Mouse (Mus musculus) hindbrain, embryonic 13.5 days (tissue): ENCODE data around the gene Lce3e. TPM values are rescaled to one million over a fixed set of nuclear protein-coding genes. Genes with fewer than 3 reads are reported as not detected.
A peak's percentile ranks its signal among the peaks of the same experiment; 100 is the strongest.

Source experiments
- ATAC-seq: fragments of 200-750 bp; cut with Nextera tagmentation; 2 replicates; pipeline ENCODE4 v1.8.0; 2017; ENCODE audit warnings: moderate TSS enrichment; ENCODE audit not compliant: low FRiP score
- H3K27ac ChIP-seq: fragments of 300-500 bp; sonication (generic); 2 replicates; pipeline ENCODE4 v1.5.1; 2015; ENCODE audit warnings: inconsistent platforms, mild to moderate bottlenecking, moderate library complexity
- H3K27me3 ChIP-seq: fragments of 300-500 bp; sonication (generic); 2 replicates; pipeline ENCODE4 v1.6.1; 2015; ENCODE audit warnings: mild to moderate bottlenecking, inconsistent platforms
- H3K36me3 ChIP-seq: fragments of 300-500 bp; sonication (generic); 2 replicates; pipeline ENCODE4 v1.6.1; 2015; ENCODE audit warnings: mild to moderate bottlenecking, inconsistent platforms
- H3K4me1 ChIP-seq: fragments of 300-500 bp; sonication (generic); replicated peaks from 2 replicates; pipeline ENCODE4 v1.6.1; 2015; ENCODE audit warnings: inconsistent platforms
- H3K4me2 ChIP-seq: fragments of 300-500 bp; sonication (generic); 2 replicates; pipeline ENCODE4 v1.6.1; 2015; ENCODE audit warnings: inconsistent platforms, mild to moderate bottlenecking, moderate library complexity
- H3K4me3 ChIP-seq: fragments of 300-500 bp; sonication (generic); 2 replicates; pipeline ENCODE4 v1.5.1; 2015; ENCODE audit warnings: mild to moderate bottlenecking, inconsistent platforms
- H3K9ac ChIP-seq: fragments of 300-500 bp; sonication (generic); 2 replicates; pipeline ENCODE4 v1.6.1; 2015; ENCODE audit warnings: mild to moderate bottlenecking, inconsistent platforms
- H3K9me3 ChIP-seq: fragments of 300-500 bp; sonication (generic); 2 replicates; pipeline ENCODE4 v1.6.1; 2016; ENCODE audit warnings: inconsistent platforms
- WGBS: fragments of 180-500 bp; shearing (Covaris S2); methylation state at CpG from one replicate; pipeline ENCODE4 v1.1.7; 2015; 5-methylcytosine and 5-hydroxymethylcytosine counted together
- polyA plus RNA-seq: library from polyadenylated mRNA; unstranded; fragments of >200 nt; fragmentation: Nextera tagmentation; extraction: Ambion mirVana; gene quantifications from 2 replicates; pipeline ENCODE4 v1.2.1, GENCODE M21; 2015

Gene Lce3e
- not detected in 2 replicates for polyA plus RNA-seq

DNA sequence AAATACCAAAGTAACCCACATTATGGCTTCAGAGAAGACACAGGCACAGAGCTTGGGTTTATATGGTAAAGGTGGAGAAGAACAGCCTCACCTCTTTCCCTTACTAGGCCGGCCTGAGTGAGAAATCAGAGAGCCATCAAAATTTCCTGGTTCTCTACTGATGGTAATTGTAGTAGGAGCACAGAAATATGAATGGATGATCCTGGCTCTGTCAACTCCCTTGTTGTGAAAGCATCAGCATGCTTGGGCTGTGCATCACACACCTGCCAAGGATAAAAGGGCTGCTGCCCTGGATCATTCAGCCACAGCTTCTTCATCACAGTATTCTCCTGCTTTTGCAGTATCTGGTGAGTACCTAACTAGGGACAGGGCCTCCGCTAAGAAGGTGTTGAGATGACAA lies at the start of gene Lce3e:
Gene Lce3e, plus strand, starts transcription at position 301 of the 400 bp plus-strand sequence.
- ATAC-seq: no peak
- H3K36me3 ChIP-seq: no peaks in the 10 kb centered on the region
- H3K27ac ChIP-seq: no peak within 1 kb of the TSS
- 90% methylated on average over 2 of the region's 2 CpGs for WGBS
- H3K4me1 ChIP-seq: no peaks in the 10 kb centered on the region
- no peaks in the 10 kb centered on the region for H3K9me3 ChIP-seq
- no peaks in the 10 kb centered on the region for H3K27me3 ChIP-seq
- no peak within 1 kb of the TSS for H3K4me2 ChIP-seq
- no peak within 1 kb of the TSS for H3K9ac ChIP-seq
- H3K4me3 ChIP-seq: no peak within 1 kb of the TSS

- Histone ChIP-seq H3K4me2 (no peak overlapping the region), H3K4me3 (no peak overlapping the region)
- WGBS: 66% methylated on average over 4 of the region's 4 CpGs
Observed at GRCm38 (mm10) chr3:92920364-92920763, 46.5 kb upstream of the Lce3e start.

GRCm38 (mm10) chr3:92926130-92926529 lies 40.7 kb upstream of the Lce3e start, which contains the start of gene Lce3a:
Gene Lce3a, minus strand, starts transcription at chr3:92926230.
- Histone ChIP-seq H3K4me2 (no peak within 1 kb of the TSS), H3K9ac (no peak within 1 kb of the TSS), H3K4me1 (no peaks in the 10 kb centered on the region), H3K27me3 (no peaks in the 10 kb centered on the region), H3K27ac (no peak within 1 kb of the TSS), H3K36me3 (no peaks in the 10 kb centered on the region), H3K4me3 (no peak within 1 kb of the TSS), H3K9me3 (no peaks in the 10 kb centered on the region)
- 72% methylated on average over 2 of the region's 2 CpGs for WGBS
- no peak for ATAC-seq

More at GRCm38 (mm10) chr3:92920364-92920763, 46.5 kb upstream of the Lce3e start:
- H3K27me3 ChIP-seq: no peaks in the 10 kb centered on the region
- H3K4me1 ChIP-seq: no peaks in the 10 kb centered on the region
- H3K9ac ChIP-seq: no peak overlapping the region
- H3K27ac ChIP-seq: no peak overlapping the region
- ATAC-seq: no peak
- H3K36me3 ChIP-seq: no peaks in the 10 kb centered on the region
- H3K9me3 ChIP-seq: no peaks in the 10 kb centered on the region

- no peaks in the 10 kb centered on the region for H3K27me3 ChIP-seq
- H3K9me3 ChIP-seq: no peaks in the 10 kb centered on the region
- H3K36me3 ChIP-seq: no peaks in the 10 kb centered on the region
- no peaks in the 10 kb centered on the region for H3K4me1 ChIP-seq
- no peak within 1 kb of the TSS for H3K4me3 ChIP-seq
- H3K27ac ChIP-seq: no peak within 1 kb of the TSS
- no peak for ATAC-seq
- no peak within 1 kb of the TSS for H3K4me2 ChIP-seq
- 58% methylated on average over 2 of the region's 2 CpGs for WGBS
- no peak within 1 kb of the TSS for H3K9ac ChIP-seq
Observed at GRCm38 (mm10) chr3:92932679-92933078, 34.2 kb upstream of the Lce3e start, which contains the start of gene Lce3b. Gene Lce3b, plus strand, starts transcription at chr3:92932979.

DNA sequence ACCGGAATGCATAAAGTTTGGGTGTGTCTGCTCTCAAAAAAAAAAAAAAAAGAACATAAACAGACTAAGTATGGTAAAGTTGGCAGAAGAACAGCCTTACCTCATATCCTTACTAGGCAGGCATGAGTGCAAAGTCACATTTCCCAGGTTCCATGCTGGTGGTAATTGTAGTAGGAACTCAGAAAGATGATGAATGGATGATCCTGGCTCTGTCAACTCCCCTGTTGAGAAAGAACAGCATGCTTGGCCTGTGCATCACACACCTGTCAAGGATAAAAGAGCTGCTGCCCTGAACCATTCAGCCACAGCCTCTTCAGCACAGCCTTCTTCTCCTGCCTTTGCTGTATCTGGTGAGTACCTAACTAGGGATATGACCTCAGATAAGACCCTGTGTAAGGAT lies 22.7 kb upstream of the Lce3e start, which contains the start of gene Lce3c:
Gene Lce3c, plus strand, starts transcription at position 301 of the 400 bp plus-strand sequence.
- no peak within 1 kb of the TSS for H3K9ac ChIP-seq
- H3K4me2 ChIP-seq: no peak within 1 kb of the TSS
- no peaks in the 10 kb centered on the region for H3K9me3 ChIP-seq
- 97% methylated on average over 1 of the region's 1 CpGs for WGBS
- H3K4me3 ChIP-seq: no peak within 1 kb of the TSS
- no peak for ATAC-seq
- no peak within 1 kb of the TSS for H3K27ac ChIP-seq
- no peaks in the 10 kb centered on the region for H3K4me1 ChIP-seq
- no peaks in the 10 kb centered on the region for H3K36me3 ChIP-seq
- no peaks in the 10 kb centered on the region for H3K27me3 ChIP-seq

DNA sequence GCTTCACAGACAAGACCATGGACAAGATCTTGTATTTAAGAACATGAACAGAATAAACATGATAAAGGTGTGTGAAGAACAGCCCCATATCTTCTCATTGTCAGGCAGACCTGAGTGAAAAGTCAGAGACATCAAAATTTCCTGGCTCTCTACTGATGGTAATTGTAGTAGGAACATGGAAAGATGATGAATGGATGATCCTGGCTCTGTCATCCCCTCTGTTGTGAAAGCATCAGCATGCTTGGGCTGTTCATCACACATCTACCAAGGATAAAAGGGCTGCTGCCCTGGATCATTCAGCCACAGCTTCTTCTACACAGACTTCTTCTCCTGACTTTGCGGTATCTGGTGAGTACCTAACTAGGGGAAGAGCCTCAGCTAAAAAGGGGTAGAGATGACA lies 9.8 kb upstream of the Lce3e start, which contains the start of gene Lce3d:
Gene Lce3d, plus strand, starts transcription at position 301 of the 400 bp plus-strand sequence.
- H3K4me2 ChIP-seq: no peak within 1 kb of the TSS
- no peaks in the 10 kb centered on the region for H3K36me3 ChIP-seq
- ATAC-seq: no peak
- no peaks in the 10 kb centered on the region for H3K27me3 ChIP-seq
- no peak within 1 kb of the TSS for H3K9ac ChIP-seq
- WGBS: 97% methylated on average over 1 of the region's 1 CpGs
- no peak within 1 kb of the TSS for H3K4me3 ChIP-seq
- no peak within 1 kb of the TSS for H3K27ac ChIP-seq
- no peaks in the 10 kb centered on the region for H3K4me1 ChIP-seq
- H3K9me3 ChIP-seq: no peaks in the 10 kb centered on the region

DNA sequence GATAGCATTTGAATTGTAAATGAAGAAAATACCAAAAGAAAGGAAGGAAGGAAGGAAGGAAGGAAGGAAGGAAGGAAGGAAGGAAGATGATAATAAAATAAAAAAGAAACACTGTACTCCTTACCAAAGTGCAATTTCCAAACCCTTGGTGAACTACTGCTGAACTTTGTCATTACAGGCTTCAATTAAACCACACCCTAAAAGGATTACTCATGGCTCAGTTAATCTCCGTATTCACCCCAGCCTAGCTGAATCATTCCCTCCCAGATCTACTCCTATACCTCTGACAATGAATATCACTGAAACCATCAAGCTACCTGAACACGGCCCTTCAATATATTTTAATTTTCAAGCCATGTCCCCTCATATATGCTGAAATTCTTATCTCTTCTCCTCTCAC lies 11.6 kb downstream of the Lce3e start:
- no peak overlapping the region for H3K9ac ChIP-seq
- H3K4me3 ChIP-seq: no peak overlapping the region
- no peaks in the 10 kb centered on the region for H3K27me3 ChIP-seq
- no peak for ATAC-seq
- H3K27ac ChIP-seq: no peak overlapping the region
- WGBS: 85% methylated on average over 2 of the region's 2 CpGs
- H3K9me3 ChIP-seq: no peaks in the 10 kb centered on the region
- H3K36me3 ChIP-seq: no peaks in the 10 kb centered on the region
- no peak overlapping the region for H3K4me2 ChIP-seq
- no peaks in the 10 kb centered on the region for H3K4me1 ChIP-seq

DNA sequence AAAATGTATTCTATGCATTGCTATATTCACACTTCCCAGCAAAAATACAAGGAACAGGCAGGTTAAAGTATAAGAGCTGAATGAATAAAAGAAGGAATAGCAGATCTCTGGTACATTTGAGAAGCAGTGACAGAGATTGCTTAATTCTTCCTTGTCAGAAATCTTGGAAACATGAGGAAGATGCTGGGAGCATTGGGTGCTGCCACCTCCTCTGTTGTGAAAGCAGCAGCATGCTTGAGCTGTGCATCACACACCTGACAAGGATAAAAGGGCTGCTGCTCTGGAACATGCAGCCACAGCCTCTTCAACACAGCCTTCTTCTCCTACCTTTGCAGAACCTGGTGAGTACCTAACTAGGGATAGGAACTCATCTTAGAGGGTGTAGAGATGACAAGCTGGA lies 25.1 kb downstream of the Lce3e start, which contains the start of gene Lce3f:
Gene Lce3f, plus strand, starts transcription at position 301 of the 400 bp plus-strand sequence.
- H3K4me3 ChIP-seq: no peak within 1 kb of the TSS
- H3K36me3 ChIP-seq: no peaks in the 10 kb centered on the region
- no peak within 1 kb of the TSS for H3K27ac ChIP-seq
- ATAC-seq: no peak
- H3K4me1 ChIP-seq: no peaks in the 10 kb centered on the region
- H3K9ac ChIP-seq: no peak within 1 kb of the TSS
- H3K9me3 ChIP-seq: no peaks in the 10 kb centered on the region
- H3K4me2 ChIP-seq: no peak within 1 kb of the TSS
- no peaks in the 10 kb centered on the region for H3K27me3 ChIP-seq

GRCm38 (mm10) chr3:92998691-92999090 lies 31.8 kb downstream of the Lce3e start:
- WGBS: 5% methylated on average over 7 of the region's 7 CpGs
- no peak overlapping the region for H3K4me2 ChIP-seq
- H3K9ac ChIP-seq: no peak overlapping the region
- no peak overlapping the region for H3K27ac ChIP-seq
- no peaks in the 10 kb centered on the region for H3K36me3 ChIP-seq
- 0 out of 2 replicates have a peak, but pooled peaks cover 3% of the 10 kb centered on the region for H3K4me1 ChIP-seq
- H3K4me3 ChIP-seq: no peak overlapping the region
- ATAC-seq: peak; percentile 94
- H3K27me3 ChIP-seq: no peaks in the 10 kb centered on the region
- H3K9me3 ChIP-seq: no peaks in the 10 kb centered on the region

- H3K4me1 ChIP-seq: 0 out of 2 replicates have a peak, but pooled peaks cover 3% of the 10 kb centered on the region
- H3K27ac ChIP-seq: no peak overlapping the region
- H3K9me3 ChIP-seq: no peaks in the 10 kb centered on the region
- no peaks in the 10 kb centered on the region for H3K27me3 ChIP-seq
- no peak overlapping the region for H3K9ac ChIP-seq
- no peak for ATAC-seq
- H3K4me3 ChIP-seq: no peak overlapping the region
- no peak overlapping the region for H3K4me2 ChIP-seq
- H3K36me3 ChIP-seq: no peaks in the 10 kb centered on the region
- 88% methylated on average over 3 of the region's 3 CpGs for WGBS
Observed at GRCm38 (mm10) chr3:93000621-93001020, 33.8 kb downstream of the Lce3e start.

GRCm38 (mm10) chr3:93002843-93003242 lies 36.0 kb downstream of the Lce3e start:
- 59% methylated on average over 4 of the region's 4 CpGs for WGBS
- H3K27me3 ChIP-seq: no peaks in the 10 kb centered on the region
- H3K36me3 ChIP-seq: no peaks in the 10 kb centered on the region
- 0 out of 2 replicates have a peak, but pooled peaks cover 3% of the 10 kb centered on the region for H3K4me1 ChIP-seq
- H3K9me3 ChIP-seq: no peaks in the 10 kb centered on the region
- no peak overlapping the region for H3K9ac ChIP-seq
- no peak overlapping the region for H3K4me2 ChIP-seq
- H3K27ac ChIP-seq: no peak overlapping the region
- ATAC-seq: 0 out of 2 replicates have a peak, but pooled peaks have one; percentile 34
- H3K4me3 ChIP-seq: no peak overlapping the region

DNA sequence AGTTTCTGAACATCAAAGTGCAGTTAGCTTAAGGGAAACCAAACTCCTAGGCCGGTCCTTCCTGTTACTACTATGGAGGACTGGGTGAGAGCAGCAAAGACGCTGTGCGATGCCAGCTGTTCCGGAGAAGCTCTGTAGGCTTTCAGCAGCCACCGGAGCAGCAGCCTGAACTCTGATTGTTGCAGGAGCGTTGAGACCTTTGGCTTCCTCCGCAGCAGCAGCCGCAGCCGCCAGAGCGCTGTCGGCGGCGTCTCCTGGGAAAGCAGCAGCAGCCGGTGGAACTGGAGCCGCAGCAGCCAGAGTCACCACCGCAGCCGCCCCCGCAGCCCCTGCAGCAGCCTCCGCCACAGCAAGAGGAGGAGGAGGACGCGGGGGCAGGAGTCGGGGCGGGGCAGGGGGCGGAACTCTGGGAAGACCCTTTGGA lies 47.5 kb downstream of the Lce3e start:
- Histone ChIP-seq H3K4me3 (peak overlapping the region; percentile 53), H3K4me1 (peaks cover 6% of the 10 kb centered on the region), H3K9me3 (no peaks in the 10 kb centered on the region), H3K36me3 (no peaks in the 10 kb centered on the region), H3K9ac (peak overlapping the region; percentile 72), H3K27me3 (no peaks in the 10 kb centered on the region), H3K4me2 (peak overlapping the region; percentile 88), H3K27ac (peak overlapping the region; percentile 60)
- under 1% methylated on average over 24 of the region's 24 CpGs for WGBS
- peak; percentile 88 for ATAC-seq

DNA sequence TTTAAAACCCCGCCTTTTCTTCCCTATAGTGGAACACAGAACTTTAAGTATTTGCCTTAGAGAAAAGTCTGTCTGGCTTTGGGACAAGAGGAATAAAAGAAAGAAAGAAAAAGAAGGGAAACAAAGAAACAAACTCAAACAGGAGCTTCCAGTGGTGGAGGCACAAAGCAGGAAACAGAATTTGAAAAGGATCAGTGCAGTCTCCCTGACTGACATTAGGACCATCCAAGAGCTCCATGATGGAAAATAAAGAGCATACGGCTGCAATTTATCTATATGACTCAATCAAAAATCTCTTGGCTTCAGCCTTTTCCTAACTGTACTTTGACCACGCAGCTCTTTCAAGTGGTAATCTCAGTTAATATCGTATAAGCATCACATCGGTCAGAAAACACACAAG lies 48.0 kb downstream of the Lce3e start:
- Histone ChIP-seq H3K4me1 (peaks cover 6% of the 10 kb centered on the region), H3K36me3 (no peaks in the 10 kb centered on the region), H3K4me3 (peak overlapping the region; percentile 53), H3K9ac (peak overlapping the region; percentile 72), H3K4me2 (peak overlapping the region; percentile 88), H3K27me3 (no peaks in the 10 kb centered on the region), H3K27ac (no peak overlapping the region), H3K9me3 (no peaks in the 10 kb centered on the region)
- no peak for ATAC-seq
- WGBS: 29% methylated on average over 5 of the region's 5 CpGs
